Comparison of ENCODE assay signal across 7 mouse cellular contexts in the genomic region with DNA sequence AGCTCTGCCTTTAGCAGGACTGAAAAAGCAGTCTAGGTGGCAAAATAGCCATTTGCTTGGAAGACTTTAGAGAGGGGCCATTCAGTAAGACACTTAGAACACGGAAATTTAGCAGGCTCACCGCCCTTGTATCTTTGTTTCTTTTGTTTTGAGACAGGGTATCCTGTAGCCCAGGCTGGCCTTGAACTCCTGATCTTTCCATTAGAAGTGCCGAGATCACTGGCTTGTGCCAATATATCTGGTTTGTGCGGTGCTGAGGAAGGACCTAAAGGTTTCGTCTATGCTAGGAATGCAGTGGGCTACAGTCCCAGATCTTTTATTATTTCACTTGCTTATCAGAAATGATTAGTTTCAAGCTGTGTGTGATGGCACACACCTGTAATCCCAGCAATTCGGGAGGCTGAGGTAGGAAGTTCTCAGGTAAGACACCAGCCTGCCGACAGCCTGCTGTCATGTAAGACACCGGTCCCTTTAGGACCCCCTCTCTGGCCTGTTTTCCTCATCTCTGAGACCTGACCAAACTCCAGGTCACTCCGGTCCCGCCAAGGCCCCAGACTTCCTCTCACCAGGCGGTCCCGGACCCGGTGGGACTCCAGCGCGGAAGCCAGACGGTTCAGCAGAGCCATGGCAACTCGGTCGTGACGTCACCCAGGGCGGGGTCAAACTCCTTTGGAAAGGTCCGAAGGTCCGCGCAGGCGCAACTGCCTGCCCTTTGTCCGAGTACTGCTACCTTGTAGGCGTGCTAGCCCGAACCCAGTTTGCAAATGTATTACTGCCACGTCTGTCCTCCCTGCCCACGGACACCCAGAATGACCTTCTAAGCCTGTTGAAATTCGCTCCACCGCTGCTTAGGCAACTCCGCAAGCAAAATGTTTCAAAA. TPM values are rescaled to one million over a fixed set of nuclear protein-coding genes. Genes with fewer than 3 reads are reported as not detected.
A peak's percentile ranks its signal among the peaks of the same experiment; 100 is the strongest.
DNase-seq lines count a peak whose midpoint lies in the region; ATAC-seq lines count a peak whose summit lies in the region.

TSS of gene Pex11g (minus strand) at position 675 of the 880 bp plus-strand sequence.

- H3K27me3 ChIP-seq in embryonic facial prominence, embryonic 12.5 days = no peaks in the 10 kb centered on the region
- H3K27me3 ChIP-seq in limb, embryonic 11.5 days (ENCODE audit: control insufficient read depth, insufficient read depth, low read length) = no peaks in the 10 kb centered on the region
- H3K27me3 ChIP-seq in midbrain, embryonic 14.5 days (ENCODE audit: control insufficient read depth, insufficient read depth, low read length) = no peaks in the 10 kb centered on the region

- H3K9ac ChIP-seq in embryonic facial prominence, embryonic 12.5 days = peak within 1 kb of the TSS; percentile 53
- H3K9ac ChIP-seq in limb, embryonic 11.5 days (ENCODE audit: low read length) = peak within 1 kb of the TSS; percentile 67
- H3K9ac ChIP-seq in midbrain, embryonic 14.5 days (replicated peaks; ENCODE audit: low read length) = peak within 1 kb of the TSS; percentile 62

- peak within 1 kb of the TSS; percentile 44 for H3K4me3 ChIP-seq in embryonic facial prominence, embryonic 12.5 days
- H3K4me3 ChIP-seq in limb, embryonic 11.5 days (ENCODE audit: low read depth, low read length) = peak within 1 kb of the TSS; percentile 36
- H3K4me3 ChIP-seq in midbrain, embryonic 14.5 days (replicated peaks; ENCODE audit: low read depth, low read length) = peak within 1 kb of the TSS; percentile 43

- DNase-seq in adrenal gland, postnatal 25 days = peak; percentile 100
- peak; percentile 100 for DNase-seq in heart, adult 11 months
- peak; percentile 100 for DNase-seq in kidney, adult 18-20 months
- peak; percentile 99 for DNase-seq in limb, embryonic 11.5 days (ENCODE audit: low spot score)
- DNase-seq in midbrain, embryonic 14.5 days = peak; percentile 99
- DNase-seq in spleen, adult 18-20 months = peak; percentile 91 to 98

- ATAC-seq in embryonic facial prominence, embryonic 12.5 days (ENCODE audit: insufficient number of reproducible peaks, insufficient read depth, low FRiP score, low TSS enrichment) = peak; percentile 83
- ATAC-seq in limb, embryonic 11.5 days (ENCODE audit: insufficient number of reproducible peaks, low FRiP score, low TSS enrichment, low read depth) = peak; percentile 92
- ATAC-seq in midbrain, embryonic 14.5 days (ENCODE audit: low FRiP score, low TSS enrichment) = peak; percentile 93

- H3K4me1 ChIP-seq in embryonic facial prominence, embryonic 12.5 days = peaks cover 6% of the 10 kb centered on the region; the same call in 1 of the 2 replicates
- H3K4me1 ChIP-seq in limb, embryonic 11.5 days (ENCODE audit: control insufficient read depth, insufficient read depth, low read length) = no peaks in the 10 kb centered on the region
- peaks cover 4% of the 10 kb centered on the region for H3K4me1 ChIP-seq in midbrain, embryonic 14.5 days (ENCODE audit: control insufficient read depth, insufficient read depth, low read length)

- no peaks in the 10 kb centered on the region for H3K36me3 ChIP-seq in embryonic facial prominence, embryonic 12.5 days
- no peaks in the 10 kb centered on the region for H3K36me3 ChIP-seq in limb, embryonic 11.5 days (ENCODE audit: control insufficient read depth, insufficient read depth, low read length)
- no peaks in the 10 kb centered on the region for H3K36me3 ChIP-seq in midbrain, embryonic 14.5 days (ENCODE audit: control insufficient read depth, insufficient read depth, low read length)

- H3K4me2 ChIP-seq in embryonic facial prominence, embryonic 12.5 days (replicated peaks) = peak within 1 kb of the TSS; percentile 56
- H3K4me2 ChIP-seq in limb, embryonic 11.5 days (ENCODE audit: low read depth, severe bottlenecking) = peak within 1 kb of the TSS; percentile 45
- H3K4me2 ChIP-seq in midbrain, embryonic 14.5 days (ENCODE audit: low read length) = peak within 1 kb of the TSS; percentile 68

- WGBS in embryonic facial prominence, embryonic 12.5 days = 8% methylated on average over 32 of the region's 32 CpGs
- WGBS in limb, embryonic 11.5 days = 7% methylated on average over 32 of the region's 32 CpGs
- WGBS in midbrain, embryonic 14.5 days = 7% methylated on average over 32 of the region's 32 CpGs

- peak within 1 kb of the TSS; percentile 67 for H3K27ac ChIP-seq in embryonic facial prominence, embryonic 12.5 days
- peak within 1 kb of the TSS; percentile 43; the same call in 1 of the 2 replicates for H3K27ac ChIP-seq in limb, embryonic 11.5 days (replicated peaks; ENCODE audit: low read depth, low read length)
- H3K27ac ChIP-seq in midbrain, embryonic 14.5 days (replicated peaks; ENCODE audit: low read depth, low read length) = peak within 1 kb of the TSS; percentile 90

- H3K9me3 ChIP-seq in embryonic facial prominence, embryonic 12.5 days = no peaks in the 10 kb centered on the region
- H3K9me3 ChIP-seq in limb, embryonic 11.5 days (ENCODE audit: control insufficient read depth, low read length) = no peaks in the 10 kb centered on the region
- no peaks in the 10 kb centered on the region for H3K9me3 ChIP-seq in midbrain, embryonic 14.5 days (ENCODE audit: control insufficient read depth, low read length)

RNA-seq across cellular contexts. Expression of gene Pex11g, which starts in this region (rescaled TPM):
- total RNA-seq in adrenal gland, postnatal 25 days (2021) = 11.2 and 12.4 TPM in 2 replicates
- 5.0 and 6.1 TPM in 2 replicates for polyA plus RNA-seq in embryonic facial prominence, embryonic 12.5 days (2016; fragmentation: Nextera tagmentation; extraction: Ambion mirVana)
- polyA plus RNA-seq in limb, embryonic 11.5 days (2014; fragmentation: Nextera tagmentation; extraction: Ambion mirVana) = 2.9 and 3.8 TPM in 2 replicates
- 3.2 and 3.9 TPM in 2 replicates for polyA plus RNA-seq in midbrain, embryonic 14.5 days (2014; fragmentation: Nextera tagmentation; extraction: Ambion mirVana)

Comparison
In these comparisons a context has a peak if more than half of its experiments do, and no peak if none do; other contexts are left out.
1. Peak in every context shown above with its lines: DNase-seq, ATAC-seq, H3K4me3 ChIP-seq and H3K27ac ChIP-seq.